Mouse (Mus musculus) spleen, postnatal 4 days (tissue): Measurements from ENCODE around the gene Fam71f1.
"Not testable (repeated sequence)": the region's sequence is repeated elsewhere in the genome, so short reads cannot be mapped to it uniquely, and the experiment has no call there.

ENCODE experiments used
- DNase-seq, 2 experiments: peaks; one replicate each; pipeline ENCODE4 v3.0.0; 2022; ENCODE audit warnings: low spot score in 2 of 2

The Fam71f1 gene

GRCm38 (mm10) chr6:29326961-29327360 lies 8.0 kb downstream of the Fam71f1 start:
- no peak for DNase-seq

GRCm38 (mm10) chr6:29329514-29329913 lies 10.6 kb downstream of the Fam71f1 start:
- no peak for DNase-seq

- DNase-seq, result not testable (repeated sequence)
Observed at GRCm38 (mm10) chr6:29346512-29346911, 27.6 kb downstream of the Fam71f1 start.

- DNase-seq, result no peak
Observed at GRCm38 (mm10) chr6:29347189-29347588, 28.2 kb downstream of the Fam71f1 start.

- peak; percentile 99 for DNase-seq
Observed at GRCm38 (mm10) chr6:29347665-29348370, 28.9 kb downstream of the Fam71f1 start, which contains the start of gene Calu. Gene Calu (plus strand): TSS chr6:29348069.

GRCm38 (mm10) chr6:29348371-29348724 lies 29.4 kb downstream of the Fam71f1 start:
- DNase-seq, result no peak

- DNase-seq, result no peak
Observed at GRCm38 (mm10) chr6:29351613-29352012, 32.7 kb downstream of the Fam71f1 start.

GRCm38 (mm10) chr6:29352816-29353215 lies 33.9 kb downstream of the Fam71f1 start:
- no peak for DNase-seq

GRCm38 (mm10) chr6:29359386-29359785 lies 40.4 kb downstream of the Fam71f1 start:
- DNase-seq, result no peak

- no peak for DNase-seq
Observed at GRCm38 (mm10) chr6:29360211-29360610, 41.3 kb downstream of the Fam71f1 start.

GRCm38 (mm10) chr6:29362246-29363128 lies 43.5 kb downstream of the Fam71f1 start:
- DNase-seq, result no peak

GRCm38 (mm10) chr6:29363129-29363515 lies 44.2 kb downstream of the Fam71f1 start:
- DNase-seq, result no peak

- DNase-seq, result no peak
Observed at GRCm38 (mm10) chr6:29365277-29365676, 46.3 kb downstream of the Fam71f1 start.

- no peak for DNase-seq
Observed at GRCm38 (mm10) chr6:29377386-29377785, 58.4 kb downstream of the Fam71f1 start.

GRCm38 (mm10) chr6:29378678-29379077 lies 59.7 kb downstream of the Fam71f1 start:
- DNase-seq, result no peak

- DNase-seq, result no peak
Observed at GRCm38 (mm10) chr6:29379954-29380353, 61.0 kb downstream of the Fam71f1 start.

GRCm38 (mm10) chr6:29382442-29382841 lies 63.5 kb downstream of the Fam71f1 start:
- DNase-seq, result no peak
